Mouse (Mus musculus) bone marrow macrophage, adult 2 months (primary cell): ENCODE measurements at regions not wholly inside any gene's neighbourhood (a gene's known extent, or its start where the extent isn't known, plus 50 kb on each side); places are given as distances from the start of the nearest gene placed in this dataset.

Experiments
- CTCF ChIP-seq: IDR thresholded peaks from 2 replicates; pipeline ENCODE4 v1.5.1; 2012; ENCODE audit warnings: low read depth, mild to moderate bottlenecking, low read length, moderate library complexity
- POLR2A ChIP-seq: IDR thresholded peaks from 2 replicates; pipeline ENCODE4 v1.6.1; 2012; ENCODE audit warnings: mild to moderate bottlenecking, low read depth, low read length, borderline replicate concordance

DNA sequence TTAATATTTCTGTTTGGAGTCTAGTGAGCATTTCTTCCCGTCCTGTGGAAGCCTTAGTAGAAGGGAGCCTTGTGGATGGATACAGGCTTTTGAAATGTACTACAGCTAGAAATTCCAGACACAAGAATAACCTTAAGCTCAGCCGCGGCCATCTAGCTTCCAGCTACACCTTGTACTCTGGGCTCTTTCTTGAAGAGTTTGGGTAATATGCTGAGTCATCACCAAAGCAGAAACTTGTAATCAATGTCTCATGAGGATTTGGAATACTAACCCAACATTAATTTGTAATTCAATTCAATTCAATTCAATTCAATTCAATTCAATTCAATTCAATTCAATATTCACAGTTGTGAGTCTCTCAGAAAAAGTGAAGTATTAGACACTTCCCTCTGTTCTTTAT lies 797.0 kb downstream of the Hace1 start:
- TF ChIP-seq POLR2A: no peak
- TF ChIP-seq CTCF: no peak
